Mouse (Mus musculus) left cerebral cortex, postnatal 10 days (tissue): ENCODE data around the gene Scrn1. TPM values are rescaled to one million over a fixed set of nuclear protein-coding genes. Genes with fewer than 3 reads are reported as not detected.

ENCODE experiments used
- DNase-seq, 2 experiments: peaks; one replicate each; pipeline ENCODE4 v3.0.0; 2021 to 2022; ENCODE audit warnings: low spot score in 2 of 2, mixed read lengths in 1 of 2; ENCODE audit errors: extremely low spot score in 1 of 2
- intact Hi-C: fragments of 180-260 bp; cut with DNase I; formaldehyde crosslinking; loops from one replicate; pipeline ENCODE4 v1.15.1; 2025
- total RNA-seq, 2 experiments: library from RNA; stranded (reverse); gene quantifications; 2 replicates each; pipeline ENCODE4 v1.2.3; 2021

The Scrn1 gene
- total RNA-seq, 2 experiments from 2014 or later = 198 to 206 TPM

- DNase-seq = peak in 1 of 2 experiments; percentile 7
- intact Hi-C loops = no loop called here
Measured at GRCm38 (mm10) chr6:54460172-54460914, 105.9 kb downstream of the Scrn1 start.

GRCm38 (mm10) chr6:54459661-54460060, 106.6 kb downstream of the Scrn1 start:
- DNase-seq = peak in 1 of 2 experiments; percentile 5
- intact Hi-C loops = no loop called here

Other genes starting within 250 kb of the Scrn1 start
- gene Prr15, start 240.7 kb downstream of the Scrn1 start, total RNA-seq = 1 to 10 TPM; 1.4 to 2.3 TPM
- gene Wipf3, start 136.9 kb downstream of the Scrn1 start, total RNA-seq = 10 to 100 TPM; 23.2 to 33.3 TPM
- gene Plekha8, start 28.6 kb upstream of the Scrn1 start, total RNA-seq = 10 to 100 TPM in 1 of 2 experiments, 1 to 10 TPM in 1; 9.1 to 11.0 TPM
- 10 to 100 TPM in 1 of 2 experiments, 1 to 10 TPM in 1; 8.1 to 10.7 TPM for gene Fkbp14, start 30.8 kb upstream of the Scrn1 start, total RNA-seq
- gene Mturn, start 115.1 kb upstream of the Scrn1 start, total RNA-seq = 100 to 1,000 TPM; 146 to 177 TPM